Mouse (Mus musculus) neural tube, embryonic 10.5 days (tissue): ENCODE measurements around the gene Trpm1.
A peak's percentile ranks its signal among the peaks of the same experiment; 100 is the strongest.

Experiments used
- DNase-seq: peaks from one replicate; pipeline ENCODE4 v3.0.0-alpha.2; 2017; ENCODE audit warnings: low spot score; ENCODE audit errors: extremely low spot score

The Trpm1 gene

GRCm38 (mm10) chr7:64231996-64232395 is 78.4 kb downstream of the Trpm1 start:
- DNase-seq: no peak

- no peak for DNase-seq
Measured at GRCm38 (mm10) chr7:64234310-64234820, 80.7 kb downstream of the Trpm1 start.

GRCm38 (mm10) chr7:64236521-64236920 is 82.9 kb downstream of the Trpm1 start:
- no peak for DNase-seq

DNA sequence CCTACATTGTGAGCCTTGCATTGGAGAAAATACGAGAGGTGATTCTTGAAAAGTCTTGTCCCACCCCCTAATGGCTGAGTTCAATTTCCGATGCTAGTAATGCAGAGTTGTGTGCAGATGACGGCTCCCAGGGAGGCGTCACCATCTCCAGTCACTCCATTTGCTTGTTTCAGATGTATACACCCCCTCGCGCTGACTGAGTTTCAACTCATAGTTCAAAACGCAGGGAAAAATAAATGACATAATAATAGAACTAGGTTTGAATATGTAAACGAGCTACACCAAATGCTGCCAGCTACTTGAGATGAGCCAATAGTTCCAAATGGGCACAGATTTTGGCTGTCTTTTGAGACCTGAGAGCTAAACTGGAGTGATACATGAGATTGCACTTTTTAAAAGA is 84.1 kb downstream of the Trpm1 start:
- no peak for DNase-seq

- no peak for DNase-seq
Measured at GRCm38 (mm10) chr7:64238410-64239086, 84.9 kb downstream of the Trpm1 start.

- DNase-seq: no peak
Measured at GRCm38 (mm10) chr7:64239138-64239805, 85.6 kb downstream of the Trpm1 start.

- no peak for DNase-seq
Measured at GRCm38 (mm10) chr7:64239806-64240315, 86.2 kb downstream of the Trpm1 start.

DNA sequence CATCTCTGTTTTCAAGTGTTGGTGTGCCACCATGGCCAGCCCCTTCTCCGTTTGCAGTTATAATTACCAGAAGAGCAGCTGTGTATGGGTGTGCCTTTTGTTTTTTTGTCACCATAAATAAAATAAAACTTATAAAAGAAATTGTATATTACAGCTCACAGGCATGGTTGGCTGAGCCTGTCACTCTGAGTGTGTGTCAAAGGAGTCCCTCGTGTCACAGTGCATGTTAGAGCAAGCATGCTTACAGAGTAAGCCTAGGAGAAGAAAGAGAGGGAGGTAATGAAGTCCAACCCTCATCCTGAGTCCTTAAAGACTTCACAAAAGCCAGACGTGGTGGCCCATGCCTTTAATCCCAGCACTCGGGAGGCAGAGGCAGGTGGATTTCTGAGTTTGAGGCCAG is 88.8 kb downstream of the Trpm1 start:
- no peak for DNase-seq

DNA sequence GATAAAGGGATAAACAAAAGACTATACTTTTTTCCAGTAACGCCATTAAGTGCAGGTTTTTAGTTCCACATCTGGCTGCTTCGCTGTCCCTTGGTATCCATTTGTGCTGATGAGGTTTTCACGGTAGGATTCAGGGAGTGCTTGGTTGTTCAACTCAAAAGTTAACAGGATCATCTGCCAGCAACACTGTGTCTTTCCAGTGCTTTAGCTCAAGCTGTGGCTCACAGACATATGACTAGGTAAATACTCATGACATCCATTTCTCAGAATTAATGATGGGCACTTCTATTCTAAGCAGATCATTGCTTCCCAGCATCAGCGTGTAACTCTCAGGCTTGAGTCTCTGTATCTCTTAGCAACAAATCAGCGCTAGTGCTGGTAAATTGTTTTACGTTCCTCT is 90.7 kb downstream of the Trpm1 start:
- no peak for DNase-seq

GRCm38 (mm10) chr7:64246713-64247112 is 93.1 kb downstream of the Trpm1 start:
- DNase-seq: no peak

DNA sequence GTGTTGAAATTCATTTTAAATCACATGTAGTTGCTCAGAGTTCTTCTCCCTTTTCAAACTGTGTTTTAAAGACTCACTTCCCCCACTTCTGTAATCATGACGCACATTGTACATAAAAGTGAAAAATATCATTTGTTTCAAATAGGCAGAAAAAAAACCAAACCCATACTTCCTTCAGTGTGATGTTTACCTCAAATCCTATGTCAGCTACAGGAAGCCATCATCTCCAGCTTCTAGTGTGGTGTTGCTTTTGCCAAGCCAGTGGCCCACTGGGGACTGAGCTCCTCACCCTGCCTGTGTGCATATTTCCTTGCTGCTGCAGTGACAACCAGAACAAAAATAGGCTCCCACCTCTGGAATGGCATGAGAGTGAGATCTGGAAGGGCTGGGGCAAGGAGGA is 94.7 kb downstream of the Trpm1 start:
- no peak for DNase-seq

- DNase-seq: no peak
Measured at GRCm38 (mm10) chr7:64249715-64250114, 96.1 kb downstream of the Trpm1 start.

GRCm38 (mm10) chr7:64250417-64250816 is 96.8 kb downstream of the Trpm1 start:
- no peak for DNase-seq

DNA sequence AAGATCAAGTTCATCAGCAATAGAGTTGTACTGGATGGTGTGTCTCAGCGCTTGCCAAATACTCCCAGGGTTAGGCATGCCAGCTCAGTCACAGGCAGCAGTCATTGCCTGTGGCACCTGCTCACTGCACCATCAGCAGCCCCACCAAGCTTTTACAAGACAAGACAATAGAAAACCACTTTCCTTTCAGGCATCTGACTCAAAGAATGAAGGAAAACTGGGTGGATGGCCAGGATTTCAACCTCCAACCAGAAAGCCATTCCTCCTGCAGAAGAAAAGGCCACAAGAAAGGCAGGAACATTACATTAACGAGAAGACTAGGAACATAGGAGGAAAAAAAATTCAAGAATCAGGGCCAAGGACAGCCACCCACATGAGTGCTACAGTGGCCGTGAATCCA is 100.1 kb downstream of the Trpm1 start:
- no peak for DNase-seq

- DNase-seq: no peak
Measured at GRCm38 (mm10) chr7:64265502-64266279, 112.1 kb downstream of the Trpm1 start.

DNA sequence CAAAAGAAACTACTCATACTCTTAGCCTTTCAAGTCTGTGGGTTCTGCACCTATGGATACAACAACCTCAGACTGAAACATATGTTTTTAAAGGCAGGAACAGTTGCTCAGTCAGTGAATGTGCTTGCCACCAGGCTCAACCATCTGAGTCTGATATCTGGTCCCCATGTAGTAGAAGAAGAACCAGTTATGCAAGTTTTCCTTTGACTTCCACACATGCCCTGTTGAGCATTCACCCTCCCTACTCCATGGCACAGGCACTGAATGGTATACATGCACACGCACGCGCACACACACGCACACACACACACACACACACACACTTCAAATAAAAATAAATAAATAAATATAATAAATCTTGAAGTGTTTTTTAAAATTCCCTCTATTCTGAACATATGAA is 113.0 kb downstream of the Trpm1 start:
- no peak for DNase-seq

DNA sequence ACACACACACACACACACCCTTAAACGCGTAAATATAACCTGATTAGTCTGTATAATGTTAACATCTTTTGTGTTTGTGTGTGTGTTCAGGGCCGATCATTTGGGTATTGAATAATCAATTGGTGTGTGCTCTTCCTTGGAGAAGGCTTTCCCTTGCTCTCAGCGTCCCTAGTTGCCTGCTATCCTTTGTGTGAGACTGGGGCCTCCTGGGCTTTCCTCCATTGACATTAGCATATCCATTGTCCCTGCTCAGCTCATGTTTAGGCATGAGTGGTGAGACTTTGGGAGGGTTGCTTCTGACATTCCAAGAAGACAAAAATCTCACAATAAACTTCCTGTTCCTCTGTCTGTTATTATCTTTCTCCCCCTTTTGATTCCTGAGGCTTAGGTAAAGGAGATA is 118.3 kb downstream of the Trpm1 start:
- peak; percentile 26 for DNase-seq

- DNase-seq: no peak
Measured at GRCm38 (mm10) chr7:64275518-64275917, 121.9 kb downstream of the Trpm1 start.

DNA sequence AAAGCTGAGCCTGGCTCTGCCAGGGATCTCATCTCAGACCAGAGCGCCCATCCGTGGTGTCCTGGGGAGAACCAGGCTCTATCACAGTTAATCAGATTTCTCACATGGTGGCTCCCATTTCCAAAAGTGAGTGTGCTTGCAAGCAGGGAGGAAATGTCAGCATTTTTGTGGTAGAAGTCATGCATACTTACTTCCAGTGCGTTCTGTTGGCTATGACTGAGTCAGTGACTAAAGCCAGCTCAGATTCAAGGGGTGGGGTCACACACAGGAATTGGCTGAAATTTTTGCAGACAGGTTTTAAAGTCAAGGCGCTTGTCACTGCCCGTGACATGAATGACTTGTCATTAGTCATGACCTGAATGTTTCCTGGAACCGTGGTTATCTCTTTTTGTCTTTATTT is 123.3 kb downstream of the Trpm1 start:
- DNase-seq: no peak

DNA sequence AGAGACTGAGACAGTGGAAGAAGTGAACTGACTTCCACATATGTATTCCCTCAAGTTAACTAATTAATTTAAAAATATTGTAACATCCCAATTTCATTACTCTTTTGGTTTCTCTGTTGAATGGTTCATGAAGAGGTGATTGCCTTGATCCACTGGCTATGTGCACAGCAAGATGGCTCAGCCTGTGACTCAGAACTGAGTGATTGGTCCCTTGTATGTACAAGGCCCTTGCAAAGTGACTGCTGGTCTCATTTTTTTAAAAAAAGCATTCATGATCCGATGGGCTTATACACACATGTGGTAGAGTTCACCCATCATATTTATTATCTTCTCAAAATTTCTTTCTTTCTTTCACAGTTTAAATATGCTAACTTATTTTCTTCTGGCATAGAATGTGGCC is 124.9 kb downstream of the Trpm1 start:
- no peak for DNase-seq

DNA sequence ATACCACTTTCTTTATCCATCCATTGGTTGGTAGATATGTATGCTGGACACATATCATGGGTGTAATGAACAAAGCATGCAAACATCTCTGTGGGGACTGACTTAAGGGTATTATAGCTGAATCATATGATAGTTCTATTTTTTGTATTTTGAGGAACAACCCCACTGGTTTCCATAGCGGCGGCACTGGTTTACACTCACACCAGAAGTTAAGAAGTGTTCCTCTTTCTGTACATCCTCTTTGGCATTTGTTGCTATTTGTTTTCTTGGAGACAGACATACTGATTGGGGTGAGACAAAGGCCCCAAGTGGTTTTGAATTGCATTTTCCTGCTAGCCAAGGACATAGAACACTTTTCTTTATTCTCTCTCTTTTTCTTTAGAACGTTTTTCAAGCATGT is 125.9 kb downstream of the Trpm1 start:
- no peak for DNase-seq

DNA sequence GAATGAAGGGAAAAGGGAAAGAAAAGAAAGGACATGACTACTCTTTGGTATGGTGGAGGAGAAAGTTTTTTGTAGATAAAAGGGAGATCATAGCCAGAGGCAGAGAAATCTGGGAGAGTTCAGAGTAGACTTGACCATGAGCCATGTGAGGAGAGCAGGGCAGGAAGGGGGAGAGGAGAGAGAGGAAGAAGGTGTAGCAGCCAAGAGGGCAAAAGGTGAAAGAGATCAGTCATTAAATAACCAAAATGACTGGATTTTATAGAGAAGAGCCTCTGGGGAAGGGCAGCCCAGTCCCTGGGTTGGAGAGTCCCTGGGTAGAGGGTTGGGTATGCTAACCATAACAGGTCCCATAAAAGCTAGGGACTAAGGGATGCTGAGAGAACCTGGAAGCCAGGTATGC is 132.9 kb downstream of the Trpm1 start:
- no peak for DNase-seq
